Mouse (Mus musculus): ENCODE measurements around the gene Pcolce. TPM values are rescaled to one million over a fixed set of nuclear protein-coding genes. Genes with fewer than 3 reads are reported as not detected.
A peak's percentile ranks its signal among the peaks of the same experiment; 100 is the strongest.
"Not testable (repeated sequence)": the region's sequence is repeated elsewhere in the genome, so short reads cannot be mapped to it uniquely, and the experiment has no call there.

The Pcolce gene
- total RNA-seq, 2 experiments from 2014 or later = 12.6 to 15.1 TPM

GRCm38 (mm10) chr5:137629906-137630545 is 16.4 kb upstream of the Pcolce start:
- intact Hi-C loops (cut with DNase I) = no loop called here
- DNase-seq = no peak

- intact Hi-C loops (cut with DNase I) = no loop called here
- DNase-seq = no peak
These were observed 15.7 kb upstream of the Pcolce start for GRCm38 (mm10) chr5:137629306-137629721.

GRCm38 (mm10) chr5:137628498-137629305 is 15.1 kb upstream of the Pcolce start, which contains the start of the genes Fbxo24, Lrch4 and Gm20605:
TSS of gene Fbxo24 (minus strand) at chr5:137629002.
TSS of gene Lrch4 (plus strand) at chr5:137629121.
TSS of gene Gm20605 (plus strand) at chr5:137629175.
- DNase-seq = peak; percentile 100
- intact Hi-C loops (cut with DNase I) = no loop called here

- intact Hi-C loops (cut with DNase I) = no loop called here
- no peak for DNase-seq
These were observed 14.4 kb upstream of the Pcolce start for GRCm38 (mm10) chr5:137627991-137628390.

GRCm38 (mm10) chr5:137623937-137624530 is 10.4 kb upstream of the Pcolce start:
- DNase-seq = no peak
- intact Hi-C loops (cut with DNase I) = no loop called here

GRCm38 (mm10) chr5:137615347-137615746 is 1.8 kb upstream of the Pcolce start:
- intact Hi-C loops (cut with DNase I) = no loop called here
- DNase-seq = no peak

GRCm38 (mm10) chr5:137614921-137615320 is 1.3 kb upstream of the Pcolce start:
- intact Hi-C loops (cut with DNase I) = not testable (repeated sequence)

GRCm38 (mm10) chr5:137613076-137613475 is 508 bp downstream of the Pcolce start:
- no peak for DNase-seq
- intact Hi-C loops (cut with DNase I) = no loop called here

More at GRCm38 (mm10) chr5:137614921-137615320, 1.3 kb upstream of the Pcolce start:
- DNase-seq = not testable (repeated sequence)

GRCm38 (mm10) chr5:137611245-137611602 is 2.4 kb downstream of the Pcolce start:
- intact Hi-C loops (cut with DNase I) = no loop called here
- peak; percentile 35 for DNase-seq

- intact Hi-C loops (cut with DNase I) = no loop called here
- DNase-seq = no peak
These were observed 2.9 kb downstream of the Pcolce start for GRCm38 (mm10) chr5:137610548-137611244.

GRCm38 (mm10) chr5:137610056-137610455 is 3.5 kb downstream of the Pcolce start:
- no peak for DNase-seq
- intact Hi-C loops (cut with DNase I) = no loop called here

- intact Hi-C loops (cut with DNase I) = no loop called here
- no peak for DNase-seq
These were observed 4.3 kb downstream of the Pcolce start for GRCm38 (mm10) chr5:137609292-137609691.

GRCm38 (mm10) chr5:137608654-137609190 is 4.9 kb downstream of the Pcolce start:
- no peak for DNase-seq
- intact Hi-C loops (cut with DNase I) = no loop called here

GRCm38 (mm10) chr5:137607860-137608653 is 5.5 kb downstream of the Pcolce start:
- intact Hi-C loops (cut with DNase I) = no loop called here

GRCm38 (mm10) chr5:137601365-137601729 is 12.2 kb downstream of the Pcolce start:
- DNase-seq = no peak
- intact Hi-C loops (cut with DNase I) = no loop called here

More at GRCm38 (mm10) chr5:137607860-137608653, 5.5 kb downstream of the Pcolce start:
- no peak for DNase-seq

- DNase-seq = peak; percentile 96
- intact Hi-C loops (cut with DNase I) = no loop called here
These were observed 12.8 kb downstream of the Pcolce start, which contains the start of gene Mospd3 for GRCm38 (mm10) chr5:137600619-137601364. TSS of gene Mospd3 (minus strand) at chr5:137601058.

- no peak for DNase-seq
- intact Hi-C loops (cut with DNase I) = no loop called here
These were observed 13.3 kb downstream of the Pcolce start for GRCm38 (mm10) chr5:137600281-137600618.

GRCm38 (mm10) chr5:137599600-137599999 is 14.0 kb downstream of the Pcolce start:
- intact Hi-C loops (cut with DNase I) = no loop called here
- DNase-seq = no peak
